Mouse (Mus musculus): ENCODE results near the gene Ulk4.

DNA sequence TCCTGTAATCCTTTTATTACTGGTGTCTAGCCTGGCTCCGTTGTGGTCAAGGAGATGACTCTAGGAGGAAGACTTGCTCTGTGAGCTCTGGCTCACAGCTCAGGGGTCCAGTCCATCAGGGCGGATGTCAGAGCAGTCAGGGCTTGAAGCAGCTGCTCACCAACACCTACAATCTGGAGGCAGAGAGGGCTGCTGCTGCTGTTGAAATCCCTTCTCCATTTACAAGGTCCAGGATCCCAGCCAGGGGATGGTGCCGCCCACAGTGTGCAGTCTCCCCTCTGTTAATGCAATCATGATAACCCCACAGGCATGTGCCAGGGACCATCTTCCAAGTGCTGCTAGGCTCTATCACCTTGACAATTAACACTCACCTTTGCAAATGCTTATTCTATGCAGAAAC is 220.5 kb downstream of the Ulk4 start:
- TF ChIP-seq CTCF (IDR thresholded peaks at IDR 0.05; ENCODE audit: borderline replicate concordance, extremely low read depth, insufficient read depth, insufficient read length) (no peak), POLR2A (IDR thresholded peaks at IDR 0.05; ENCODE audit: borderline replicate concordance, extremely low read depth, insufficient read depth, insufficient read length, poor library complexity, severe bottlenecking) (no peak)
